Mouse (Mus musculus) cortical plate, adult 2 months (tissue): Measurements from ENCODE around the gene Atic. TPM values are rescaled to one million over a fixed set of nuclear protein-coding genes. Genes with fewer than 3 reads are reported as not detected.
A peak's percentile ranks its signal among the peaks of the same experiment; 100 is the strongest.

Experiments
- H3K27ac ChIP-seq: fragments of 200-500 bp; 2 replicates; pipeline ENCODE4 v1.5.1; 2012; ENCODE audit warnings: low read length, control low read depth, inconsistent platforms; ENCODE audit not compliant: insufficient read depth
- H3K4me1 ChIP-seq: fragments of 200-500 bp; 2 replicates; pipeline ENCODE4 v1.6.1; 2011; ENCODE audit warnings: low read length; ENCODE audit not compliant: control insufficient read depth, insufficient read depth
- H3K4me3 ChIP-seq: fragments of 200-500 bp; 2 replicates; pipeline ENCODE4 v1.5.1; 2011; ENCODE audit warnings: mild to moderate bottlenecking, low read length, control low read depth; ENCODE audit not compliant: insufficient read depth
- CTCF ChIP-seq: fragments of 200-500 bp; IDR thresholded peaks from 2 replicates; pipeline ENCODE4 v1.5.1; 2011; ENCODE audit warnings: mild to moderate bottlenecking, control low read depth, low read length; ENCODE audit not compliant: insufficient read depth; ENCODE audit errors: extremely low read depth
- POLR2A ChIP-seq: fragments of 200-500 bp; IDR thresholded peaks from 2 replicates; pipeline ENCODE4 v1.6.1; 2011; ENCODE audit warnings: mild to moderate bottlenecking, low read length, control low read depth; ENCODE audit not compliant: insufficient read depth; ENCODE audit errors: extremely low read depth
- polyA plus RNA-seq: library from polyadenylated mRNA; depleted of rRNA; stranded (reverse); fragments of >200 nt; gene quantifications from 2 replicates; pipeline ENCODE4 v1.2.3, GENCODE M21; 2012; rRNA removed

Atic gene
- polyA plus RNA-seq: 23.1 and 23.3 TPM in 2 replicates

DNA sequence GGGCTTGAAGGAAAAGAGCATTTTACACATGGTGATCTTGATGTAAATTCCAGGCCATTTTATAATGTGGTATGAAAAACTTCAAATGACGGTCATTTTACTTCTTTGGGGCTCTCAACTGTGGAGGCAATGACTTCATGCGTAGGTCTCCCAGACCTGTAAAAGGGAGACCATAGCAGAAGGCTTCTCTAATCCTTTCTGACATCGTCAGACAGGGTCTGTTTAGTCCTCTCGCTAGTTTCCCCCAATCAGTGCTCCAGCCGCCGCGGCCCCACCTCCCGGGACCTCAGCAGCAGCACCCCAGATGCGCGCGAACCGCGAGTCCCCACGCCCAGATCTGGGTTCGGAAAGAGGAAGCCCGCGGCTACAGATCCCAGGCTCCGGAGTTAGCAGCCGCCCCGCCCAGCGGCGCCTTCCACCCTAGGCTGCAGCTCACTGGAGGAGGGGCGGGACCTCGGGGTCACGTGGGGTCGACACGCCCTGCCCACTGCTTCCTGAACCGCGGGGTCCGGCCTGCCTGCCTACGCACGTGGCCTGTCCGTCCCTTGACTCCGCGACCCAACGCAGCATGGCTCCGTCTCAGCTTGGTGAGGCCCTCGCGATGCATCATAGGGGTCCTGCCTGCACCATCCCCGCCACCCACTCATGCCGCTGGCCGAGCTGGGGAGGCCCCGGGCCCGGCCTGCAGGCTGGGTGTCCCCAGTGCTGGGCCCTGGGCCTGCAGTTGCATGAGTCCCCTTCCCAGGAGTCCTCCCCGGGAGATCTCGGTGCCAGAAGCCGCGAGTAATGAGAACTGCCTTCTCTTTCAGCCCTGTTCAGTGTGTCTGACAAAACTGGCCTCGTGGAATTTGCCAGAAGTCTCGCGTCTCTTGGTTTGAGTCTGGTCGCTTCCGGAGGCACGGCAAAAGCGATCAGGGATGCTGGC, at the start of gene Atic:
Gene Atic (plus strand): TSS at position 463 of the 925 bp plus-strand sequence.
- TF ChIP-seq CTCF: no peak
- 0 out of 2 replicates have a peak, but pooled peaks have one; percentile 8 for TF ChIP-seq POLR2A
- Histone ChIP-seq H3K4me3 (peak within 1 kb of the TSS; percentile 88), H3K4me1 (no peaks in the 10 kb centered on the region), H3K27ac (0 out of 2 replicates have a peak within 1 kb of the TSS, but pooled peaks have one; percentile 28)

DNA sequence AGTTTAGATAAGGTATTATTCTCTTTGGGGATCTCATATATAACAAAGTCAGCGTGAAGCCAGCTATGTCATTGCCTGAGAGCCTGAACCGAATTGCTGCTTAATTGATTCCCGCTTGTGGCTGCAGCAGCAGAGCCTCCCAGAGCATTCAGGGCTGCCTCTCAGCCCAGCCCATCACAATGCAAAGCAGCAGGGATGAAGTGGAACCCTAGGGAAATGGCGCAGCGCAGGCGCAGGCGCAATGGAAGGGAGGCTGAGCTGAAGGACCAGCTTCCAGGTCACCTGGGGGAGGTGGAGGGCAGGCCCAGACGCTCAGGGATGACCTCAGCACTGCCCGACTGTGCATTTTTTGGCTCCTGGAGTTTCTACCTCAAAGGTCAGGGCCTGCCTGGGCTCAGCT, 49.7 kb upstream of the Atic start:
- H3K4me1 ChIP-seq: no peaks in the 10 kb centered on the region
- TF ChIP-seq CTCF (no peak), POLR2A (no peak)
- H3K27ac ChIP-seq: no peak overlapping the region
- no peak overlapping the region for H3K4me3 ChIP-seq

DNA sequence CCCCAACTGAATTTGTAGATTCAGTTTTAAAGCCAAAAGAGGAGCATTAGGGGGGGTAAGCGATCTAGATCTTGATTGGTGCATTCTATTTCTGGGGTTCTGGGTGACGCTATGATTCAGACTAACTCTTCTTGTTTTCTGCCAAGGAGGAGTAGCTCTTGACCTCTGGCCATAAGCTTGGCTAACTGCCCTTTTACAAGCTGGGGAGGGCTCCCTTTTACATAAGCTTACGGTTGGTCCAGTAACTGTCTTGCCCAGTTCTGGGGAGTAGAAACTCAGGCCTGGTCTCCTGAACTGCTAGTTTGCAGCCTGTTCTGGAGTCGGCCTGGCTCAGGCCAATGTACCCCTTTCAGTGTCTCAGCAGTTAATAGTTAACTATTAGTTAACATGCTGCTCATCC, 41.9 kb upstream of the Atic start:
- TF ChIP-seq POLR2A: no peak
- no peak overlapping the region for H3K27ac ChIP-seq
- H3K4me3 ChIP-seq: no peak overlapping the region
- H3K4me1 ChIP-seq: no peaks in the 10 kb centered on the region

DNA sequence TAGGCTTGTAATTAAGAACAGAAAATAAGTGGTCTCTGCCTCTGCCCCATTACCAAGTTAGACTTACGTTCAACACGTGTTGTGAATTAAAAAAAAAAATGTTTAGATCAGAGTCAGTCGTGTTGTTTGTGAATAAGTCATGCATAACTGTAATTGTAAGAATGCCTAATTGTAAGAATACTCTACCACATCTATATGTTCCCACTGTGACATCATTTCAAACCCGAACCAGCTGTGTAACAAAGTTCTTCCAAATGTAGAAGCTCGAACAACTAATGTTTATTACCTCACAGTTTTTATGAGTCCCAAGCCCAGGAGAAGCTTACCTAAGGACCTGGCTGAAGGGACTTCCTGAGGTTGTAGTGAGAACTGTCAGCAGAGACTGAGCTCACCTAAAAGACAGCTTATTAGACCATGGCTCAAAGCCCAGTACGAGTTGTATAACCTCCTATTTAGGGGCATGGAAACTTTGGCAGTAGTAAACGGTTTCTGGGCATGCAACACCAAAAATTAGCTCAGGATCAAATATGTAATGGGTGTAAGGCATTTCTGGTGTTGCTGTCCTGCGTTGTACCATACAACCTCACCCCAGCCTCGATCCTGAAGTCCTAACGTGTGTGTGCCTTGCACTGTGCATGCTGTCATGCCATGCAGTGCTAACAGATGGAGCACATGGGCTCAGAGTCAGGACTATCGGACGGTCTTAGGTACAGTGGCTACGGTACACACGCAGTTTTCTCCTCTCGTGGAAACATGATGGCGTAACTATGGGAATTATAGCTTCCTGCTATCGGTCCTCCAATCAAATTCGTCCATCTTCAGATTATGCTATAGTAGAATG, 27.9 kb upstream of the Atic start:
- Histone ChIP-seq H3K4me1 (no peaks in the 10 kb centered on the region), H3K4me3 (no peak overlapping the region), H3K27ac (no peak overlapping the region)
- TF ChIP-seq POLR2A (no peak), CTCF (no peak)

DNA sequence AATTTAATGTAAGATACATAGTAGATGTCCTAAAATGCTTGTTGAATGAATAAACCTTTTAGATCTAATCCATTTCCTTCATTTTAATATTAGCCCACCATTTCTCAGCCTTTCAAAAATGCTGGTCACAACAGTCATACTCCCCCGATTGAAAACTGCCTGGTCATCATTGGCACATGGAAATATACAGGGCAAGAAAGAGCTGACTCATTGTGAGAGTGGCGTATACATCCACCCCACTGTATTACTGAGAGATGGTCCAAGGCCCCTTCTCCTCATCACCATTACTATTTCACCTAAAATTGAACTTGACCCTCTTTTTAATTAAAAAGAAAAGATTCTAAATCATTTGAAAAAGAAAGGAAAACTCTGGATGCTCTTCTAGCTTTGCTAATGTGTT, 26.2 kb upstream of the Atic start:
- TF ChIP-seq CTCF (no peak), POLR2A (no peak)
- Histone ChIP-seq H3K27ac (no peak overlapping the region), H3K4me1 (no peaks in the 10 kb centered on the region), H3K4me3 (no peak overlapping the region)

DNA sequence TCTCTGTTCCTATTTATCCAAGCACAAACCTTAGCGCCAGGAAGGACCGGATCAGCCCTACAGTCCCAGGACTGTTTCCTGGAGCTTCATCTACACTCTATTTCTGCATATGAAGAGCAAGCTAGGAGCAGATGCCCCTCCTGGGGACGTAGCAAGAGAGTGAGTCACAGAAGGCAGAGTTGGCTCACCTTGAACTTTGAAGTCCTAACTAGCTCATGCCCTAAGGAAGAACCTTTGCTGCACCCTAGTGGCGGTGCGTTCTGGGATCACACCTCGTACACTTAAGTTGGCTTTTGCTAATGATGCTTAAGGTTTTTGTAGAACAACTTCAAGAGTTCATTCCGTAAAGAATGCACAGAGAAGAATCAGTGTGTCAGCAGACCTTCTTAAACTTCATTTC, 25.3 kb upstream of the Atic start:
- no peak overlapping the region for H3K4me3 ChIP-seq
- H3K4me1 ChIP-seq: no peaks in the 10 kb centered on the region
- TF ChIP-seq CTCF (peak; percentile 48), POLR2A (no peak)
- no peak overlapping the region for H3K27ac ChIP-seq

DNA sequence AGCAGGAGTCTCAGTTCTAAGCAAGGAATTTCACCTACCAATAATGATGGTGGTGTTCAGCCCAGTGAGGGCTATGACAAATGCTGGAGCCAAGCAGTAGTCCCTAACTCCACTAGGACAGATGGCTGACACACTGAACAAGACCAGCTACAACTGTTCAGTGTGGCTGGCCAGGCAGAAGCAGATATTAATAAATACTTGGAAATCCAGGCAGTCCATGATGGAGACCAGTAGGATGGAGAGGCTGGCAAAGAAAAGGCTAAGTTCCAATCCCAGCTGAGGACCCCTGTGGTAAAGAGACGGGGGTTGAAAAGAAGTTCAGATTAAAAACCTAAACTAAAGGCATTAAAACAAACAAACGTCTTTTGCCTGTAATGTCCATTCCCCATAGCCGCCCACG, 17.3 kb upstream of the Atic start:
- Histone ChIP-seq H3K4me3 (no peak overlapping the region), H3K27ac (no peak overlapping the region), H3K4me1 (no peaks in the 10 kb centered on the region)
- no peak for TF ChIP-seq CTCF
- no peak for TF ChIP-seq POLR2A

DNA sequence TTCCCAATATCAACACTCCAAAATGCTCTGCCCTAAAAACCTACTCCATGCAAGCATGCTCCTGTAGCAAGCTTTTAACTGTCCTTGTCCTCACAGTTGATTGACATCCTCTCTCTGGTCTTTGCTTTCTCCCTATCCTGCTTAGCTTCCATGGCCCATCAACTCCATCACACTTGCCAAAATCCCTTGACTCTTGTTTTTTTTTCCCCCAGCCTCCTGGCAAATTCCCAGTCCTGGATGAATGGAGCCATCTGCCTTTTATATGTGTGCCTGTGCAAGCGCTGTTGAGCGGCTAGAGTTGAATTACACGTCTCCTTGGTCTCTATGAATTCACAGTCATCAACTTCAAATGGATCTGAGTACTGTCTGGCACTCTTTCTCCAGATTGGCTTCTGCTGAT, 16.5 kb upstream of the Atic start:
- Histone ChIP-seq H3K4me1 (no peaks in the 10 kb centered on the region), H3K27ac (no peak overlapping the region), H3K4me3 (no peak overlapping the region)
- TF ChIP-seq CTCF: no peak
- TF ChIP-seq POLR2A: no peak

DNA sequence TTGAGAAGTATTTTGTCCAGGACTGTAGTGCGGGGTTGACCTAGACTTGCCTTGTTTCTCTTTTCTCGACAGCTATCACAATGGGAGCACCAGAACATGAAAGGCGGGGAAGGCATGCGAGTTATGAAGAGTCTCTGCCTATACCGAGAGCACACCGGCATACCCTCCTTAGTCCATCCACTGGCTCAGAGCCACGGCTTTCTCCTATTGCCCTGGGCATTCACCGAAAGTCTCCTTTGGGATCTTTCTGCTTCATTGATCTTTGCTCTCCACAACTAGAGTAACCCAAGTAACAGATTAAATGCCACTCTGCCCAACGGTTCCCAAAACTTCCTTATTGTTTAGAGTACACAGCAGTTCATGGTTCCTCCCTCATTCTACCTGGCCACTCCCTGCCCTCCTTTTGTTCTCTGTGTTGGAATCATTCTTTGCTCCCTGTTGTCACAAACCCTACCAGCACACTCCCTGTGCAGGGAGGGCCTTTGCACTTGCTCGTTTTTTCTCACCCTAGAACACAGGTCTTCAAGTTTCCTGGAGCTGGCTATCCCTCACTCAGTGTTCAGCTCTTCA, 6.2 kb upstream of the Atic start:
- Histone ChIP-seq H3K27ac (no peak overlapping the region), H3K4me1 (no peaks in the 10 kb centered on the region), H3K4me3 (no peak overlapping the region)
- TF ChIP-seq POLR2A (no peak), CTCF (no peak)
